Mouse (Mus musculus) liver, adult 2 months (tissue): Measurements from ENCODE around the gene Ust.

Experiments
- CTCF ChIP-seq: fragments of 200-500 bp; IDR thresholded peaks from 2 replicates; pipeline ENCODE4 v1.5.1; 2011; ENCODE audit warnings: low read depth, low read length, control low read depth
- POLR2A ChIP-seq: fragments of 200-500 bp; IDR thresholded peaks from 2 replicates; pipeline ENCODE4 v1.6.1; 2011; ENCODE audit warnings: low read length, control low read depth; ENCODE audit not compliant: insufficient read depth; ENCODE audit errors: extremely low read depth

DNA sequence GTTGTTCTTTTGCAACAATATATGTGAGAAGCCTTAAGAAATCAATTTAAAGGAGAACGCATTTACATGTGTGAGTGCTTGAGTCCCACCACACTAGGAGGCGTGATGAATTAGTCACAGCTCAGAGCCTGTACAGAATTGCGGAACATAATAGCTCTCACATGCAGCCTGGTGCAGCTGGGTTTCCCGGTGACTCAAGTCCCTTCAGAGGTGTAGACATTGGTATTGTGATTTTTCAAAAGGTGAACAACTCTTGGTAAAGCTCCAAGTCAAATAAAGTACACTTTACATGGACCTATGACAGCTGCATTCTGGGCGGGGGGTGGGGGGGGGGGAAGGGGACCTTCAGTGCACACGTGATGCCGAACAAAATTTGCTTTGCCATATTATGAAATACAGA, 344.4 kb downstream of the Ust start:
- TF ChIP-seq CTCF (no peak), POLR2A (no peak)
